Comparison of ENCODE assay signal across 25 mouse cellular contexts in genomic region chr1:64198322-64198721, GRCm38 (mm10).
DNase-seq lines count a peak whose midpoint lies in the region; ATAC-seq lines count a peak whose summit lies in the region.
"Had no signal": no experiment of that assay in that cellular context is flagged by ENCODE, and none has a peak within 500 bp of the region (broad histone marks: within the 10 kb centered on the region; RNA-seq: fewer than 3 reads in every experiment).

No protein-coding gene starts in this region.

- no peak for ATAC-seq in forebrain, embryonic 11.5 days (replicated peaks; ENCODE audit: low FRiP score)
- ATAC-seq in forebrain, embryonic 15.5 days (replicated peaks) = no peak
- 0 out of 2 replicates have a peak, but pooled peaks have one; percentile 21 for ATAC-seq in liver, embryonic 16.5 days (ENCODE audit: low read depth)
- peak; percentile 77 for ATAC-seq in granulocyte monocyte progenitor cell, adult 5-6 weeks (replicated peaks; ENCODE audit: poor library complexity, severe bottlenecking)
- ATAC-seq in neutrophil, adult 5-6 weeks (ENCODE audit: extremely low read depth, insufficient number of reproducible peaks, low FRiP score, poor library complexity, severe bottlenecking) = peak; percentile 57
- ATAC-seq: activated CD4-positive, CD25-positive, alpha-beta regulatory T cell, adult 4 months; forebrain, embryonic 13.5 days; intestine, postnatal 0 days had no signal

- DNase-seq in forebrain, embryonic 11.5 days (ENCODE audit: low spot score) = peak; percentile 33
- DNase-seq in liver = no peak
- no peak for DNase-seq in cerebellum, postnatal 14 days
- DNase-seq: adrenal gland, postnatal 10 days; cerebellum, adult 11 months; cerebellum, adult 9-11 months; embryo, embryonic 11 days; gastrocnemius, postnatal 10 days; heart, adult 2 months; kidney, postnatal 4 days; right cerebral cortex, postnatal 4 days; thymus, postnatal 36 days had no signal

- no peaks in the 10 kb centered on the region for H3K36me3 ChIP-seq in forebrain, embryonic 11.5 days (ENCODE audit: control insufficient read depth, insufficient read depth, low read length)
- H3K36me3 ChIP-seq in forebrain, embryonic 15.5 days = no peaks in the 10 kb centered on the region
- no peaks in the 10 kb centered on the region for H3K36me3 ChIP-seq in liver, embryonic 16.5 days (ENCODE audit: control insufficient read depth, insufficient read depth)
- H3K36me3 ChIP-seq: embryonic facial prominence, embryonic 13.5 days; heart, embryonic 13.5 days; kidney, embryonic 15.5 days; liver, embryonic 15.5 days had no signal

- H3K9me3 ChIP-seq in forebrain, embryonic 11.5 days (ENCODE audit: control insufficient read depth, low read length) = no peaks in the 10 kb centered on the region
- no peaks in the 10 kb centered on the region for H3K9me3 ChIP-seq in forebrain, embryonic 15.5 days
- no peaks in the 10 kb centered on the region for H3K9me3 ChIP-seq in liver, embryonic 16.5 days (replicated peaks; ENCODE audit: control insufficient read depth, low read length)
- H3K9me3 ChIP-seq: embryonic facial prominence, embryonic 13.5 days; forebrain, embryonic 13.5 days; heart, embryonic 13.5 days; kidney, embryonic 15.5 days; liver, embryonic 15.5 days had no signal

- H3K27me3 ChIP-seq in forebrain, embryonic 11.5 days (ENCODE audit: control insufficient read depth, insufficient read depth, low read length) = no peaks in the 10 kb centered on the region
- no peaks in the 10 kb centered on the region for H3K27me3 ChIP-seq in forebrain, embryonic 15.5 days
- H3K27me3 ChIP-seq in liver, embryonic 16.5 days (ENCODE audit: control insufficient read depth, insufficient read depth, low read depth, low read length) = no peaks in the 10 kb centered on the region
- H3K27me3 ChIP-seq: embryonic facial prominence, embryonic 13.5 days; forebrain, embryonic 13.5 days; heart, embryonic 13.5 days; kidney, embryonic 15.5 days; liver, embryonic 15.5 days had no signal

- no peak overlapping the region for H3K4me2 ChIP-seq in forebrain, embryonic 11.5 days (ENCODE audit: low read depth, low read length, severe bottlenecking)
- no peak overlapping the region for H3K4me2 ChIP-seq in forebrain, embryonic 15.5 days (replicated peaks)
- no peak overlapping the region for H3K4me2 ChIP-seq in liver, embryonic 16.5 days (ENCODE audit: low read depth, low read length)
- H3K4me2 ChIP-seq: embryonic facial prominence, embryonic 13.5 days; forebrain, embryonic 13.5 days; heart, embryonic 13.5 days; kidney, embryonic 15.5 days; liver, embryonic 15.5 days had no signal

- 54% methylated on average over 2 of the region's 2 CpGs for WGBS in forebrain, embryonic 11.5 days
- 51% methylated on average over 2 of the region's 2 CpGs for WGBS in forebrain, embryonic 15.5 days
- WGBS in liver, embryonic 16.5 days (ENCODE audit: insufficient replicate concordance) = 51% methylated on average over 2 of the region's 2 CpGs

- H3K27ac ChIP-seq in forebrain, embryonic 11.5 days (ENCODE audit: low read depth, low read length) = no peak overlapping the region
- H3K27ac ChIP-seq in forebrain, embryonic 15.5 days (replicated peaks) = no peak overlapping the region
- H3K27ac ChIP-seq in liver, embryonic 16.5 days (ENCODE audit: low read length) = no peak overlapping the region
- H3K27ac ChIP-seq: embryonic facial prominence, embryonic 13.5 days; forebrain, embryonic 13.5 days; heart, adult 2 months; heart, embryonic 13.5 days; kidney, embryonic 15.5 days; left cerebral cortex, adult 2 months; liver, embryonic 15.5 days had no signal

- H3K4me3 ChIP-seq in forebrain, embryonic 11.5 days (ENCODE audit: low read depth, low read length) = no peak overlapping the region
- H3K4me3 ChIP-seq in forebrain, embryonic 15.5 days = no peak overlapping the region
- no peak overlapping the region for H3K4me3 ChIP-seq in liver, embryonic 16.5 days (ENCODE audit: low read depth, low read length)
- H3K4me3 ChIP-seq: embryonic facial prominence, embryonic 13.5 days; erythroblast, embryonic 14.5 days; forebrain, embryonic 13.5 days; heart, adult 2 months; heart, embryonic 13.5 days; kidney, embryonic 15.5 days; left cerebral cortex, adult 2 months; liver, embryonic 15.5 days had no signal

- peaks cover 10% of the 10 kb centered on the region for H3K4me1 ChIP-seq in forebrain, embryonic 11.5 days (replicated peaks; ENCODE audit: control insufficient read depth, insufficient read depth, low read length)
- peaks cover 38% of the 10 kb centered on the region for H3K4me1 ChIP-seq in forebrain, embryonic 15.5 days
- no peaks in the 10 kb centered on the region for H3K4me1 ChIP-seq in liver, embryonic 16.5 days (ENCODE audit: control insufficient read depth, low read depth, low read length)
- H3K4me1 ChIP-seq: embryonic facial prominence, embryonic 13.5 days; liver, embryonic 15.5 days had no signal

- no peak overlapping the region for H3K9ac ChIP-seq in forebrain, embryonic 11.5 days (ENCODE audit: low read length)
- no peak overlapping the region for H3K9ac ChIP-seq in forebrain, embryonic 15.5 days (replicated peaks)
- no peak overlapping the region for H3K9ac ChIP-seq in liver, embryonic 16.5 days (ENCODE audit: low read depth, low read length)
- H3K9ac ChIP-seq: embryonic facial prominence, embryonic 13.5 days; forebrain, embryonic 13.5 days; heart, embryonic 13.5 days; kidney, embryonic 15.5 days; liver, embryonic 15.5 days had no signal

Comparison
In these comparisons a context has a peak if more than half of its experiments do, and no peak if none do; other contexts are left out.
1. ATAC-seq: peak in liver, embryonic 16.5 days (single experiment), granulocyte monocyte progenitor cell, adult 5-6 weeks (single experiment) and neutrophil, adult 5-6 weeks (single experiment); none in forebrain, embryonic 11.5 days (single experiment) and forebrain, embryonic 15.5 days (single experiment).